Mouse (Mus musculus) stomach, embryonic 16.5 days (tissue): Measurements from ENCODE around the gene Cars2. TPM values are rescaled to one million over a fixed set of nuclear protein-coding genes. Genes with fewer than 3 reads are reported as not detected.

ENCODE experiments used
- ATAC-seq: fragments of 200-750 bp; cut with Nextera tagmentation; 2 replicates; pipeline ENCODE4 v1.8.0; 2017; ENCODE audit warnings: moderate number of reproducible peaks, moderate TSS enrichment; ENCODE audit not compliant: insufficient read depth, low FRiP score
- H3K27ac ChIP-seq: fragments of 300-500 bp; sonication (generic); 2 replicates; pipeline ENCODE4 v1.5.1; 2014; ENCODE audit warnings: low read length
- H3K27me3 ChIP-seq: fragments of 300-500 bp; sonication (generic); 2 replicates; pipeline ENCODE4 v1.6.1; 2014; ENCODE audit warnings: low read length, control low read depth, mixed read lengths; ENCODE audit not compliant: control insufficient read depth, insufficient read depth
- H3K36me3 ChIP-seq: fragments of 300-500 bp; sonication (generic); 2 replicates; pipeline ENCODE4 v1.6.1; 2014; ENCODE audit warnings: low read length; ENCODE audit not compliant: control insufficient read depth, insufficient read depth
- H3K4me1 ChIP-seq: fragments of 300-500 bp; sonication (generic); 2 replicates; pipeline ENCODE4 v1.6.1; 2014; ENCODE audit warnings: low read length, control low read depth, mixed read lengths; ENCODE audit not compliant: control insufficient read depth, insufficient read depth
- H3K4me2 ChIP-seq: fragments of 300-500 bp; sonication (generic); 2 replicates; pipeline ENCODE4 v1.6.1; 2014; ENCODE audit warnings: low read depth, low read length, mixed read lengths
- H3K4me3 ChIP-seq: fragments of 300-500 bp; sonication (generic); replicated peaks from 2 replicates; pipeline ENCODE4 v1.5.1; 2014; ENCODE audit warnings: mild to moderate bottlenecking, low read length
- H3K9ac ChIP-seq: fragments of 300-500 bp; sonication (generic); 2 replicates; pipeline ENCODE4 v1.6.1; 2014; ENCODE audit warnings: low read length
- H3K9me3 ChIP-seq: fragments of 300-500 bp; sonication (generic); replicated peaks from 2 replicates; pipeline ENCODE4 v1.6.1; 2016; ENCODE audit warnings: low read length, control low read depth; ENCODE audit not compliant: control insufficient read depth
- WGBS: fragments of 180-500 bp; shearing (Covaris S2); extraction: QIAGEN DNeasy Blood & Tissue Kit; methylation state at CpG from one replicate; pipeline ENCODE4 v1.1.7; 2014; 5-methylcytosine and 5-hydroxymethylcytosine counted together
- polyA plus RNA-seq: library from polyadenylated mRNA; unstranded; fragments of >200 nt; fragmentation: Nextera tagmentation; extraction: Ambion mirVana; gene quantifications from 2 replicates; pipeline ENCODE4 v1.2.1, GENCODE M21; 2015

Cars2 gene
- polyA plus RNA-seq, 1 experiment from 2014 or later = 26.9 TPM

DNA sequence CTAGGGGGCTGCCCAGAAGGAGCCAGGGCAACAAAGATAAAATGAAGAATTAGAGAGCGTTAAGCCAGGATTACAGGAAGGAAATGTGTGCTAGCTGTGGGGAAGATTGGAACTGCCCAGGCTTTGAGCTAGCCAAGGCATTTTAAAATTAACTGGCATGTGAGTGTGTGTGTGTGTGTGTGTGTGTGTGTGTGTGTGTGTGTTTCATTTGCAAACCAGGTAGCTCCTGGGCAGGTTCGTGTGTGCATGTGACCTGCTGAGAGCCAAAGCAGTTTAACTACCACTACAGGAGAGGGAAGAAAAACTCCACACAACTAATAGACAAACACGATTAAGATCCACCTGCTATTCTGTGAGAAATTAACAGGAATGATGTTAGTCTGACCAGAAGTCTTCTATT is 27.3 kb downstream of the Cars2 start:
- no peak for ATAC-seq
- no peak overlapping the region for H3K9ac ChIP-seq
- H3K4me1 ChIP-seq = no peaks in the 10 kb centered on the region
- H3K27me3 ChIP-seq = no peaks in the 10 kb centered on the region
- no peak overlapping the region for H3K27ac ChIP-seq
- WGBS = 75% methylated on average over 3 of the region's 3 CpGs
- no peaks in the 10 kb centered on the region for H3K9me3 ChIP-seq
- 0 out of 2 replicates have a peak, but pooled peaks cover 3% of the 10 kb centered on the region for H3K36me3 ChIP-seq
- H3K4me3 ChIP-seq = no peak overlapping the region
- H3K4me2 ChIP-seq = no peak overlapping the region

DNA sequence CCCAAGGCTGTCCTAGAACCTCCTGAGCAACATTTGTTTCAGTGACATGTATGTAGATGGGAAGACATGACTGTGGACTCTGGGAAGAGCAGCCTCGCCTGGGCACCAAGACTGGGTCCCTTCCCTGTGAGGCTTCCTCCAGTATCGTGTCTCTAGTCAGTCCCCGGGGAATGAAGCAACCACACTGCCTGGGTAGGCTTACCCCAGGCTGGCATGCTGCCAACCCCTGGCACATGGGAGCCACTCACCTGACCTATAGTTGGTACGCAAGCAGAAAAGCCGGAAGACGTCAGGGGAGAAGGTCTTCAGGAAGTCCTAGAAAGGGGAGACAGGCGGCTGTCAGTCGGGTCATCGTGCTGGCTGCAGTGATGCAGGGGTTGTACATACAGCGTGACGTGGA is 31.9 kb downstream of the Cars2 start:
- Histone ChIP-seq H3K4me1 (no peaks in the 10 kb centered on the region), H3K9ac (no peak overlapping the region), H3K27me3 (no peaks in the 10 kb centered on the region), H3K4me3 (no peak overlapping the region), H3K9me3 (no peaks in the 10 kb centered on the region), H3K27ac (no peak overlapping the region), H3K36me3 (0 out of 2 replicates have a peak, but pooled peaks cover 8% of the 10 kb centered on the region), H3K4me2 (no peak overlapping the region)
- no peak for ATAC-seq
- 85% methylated on average over 11 of the region's 11 CpGs for WGBS

DNA sequence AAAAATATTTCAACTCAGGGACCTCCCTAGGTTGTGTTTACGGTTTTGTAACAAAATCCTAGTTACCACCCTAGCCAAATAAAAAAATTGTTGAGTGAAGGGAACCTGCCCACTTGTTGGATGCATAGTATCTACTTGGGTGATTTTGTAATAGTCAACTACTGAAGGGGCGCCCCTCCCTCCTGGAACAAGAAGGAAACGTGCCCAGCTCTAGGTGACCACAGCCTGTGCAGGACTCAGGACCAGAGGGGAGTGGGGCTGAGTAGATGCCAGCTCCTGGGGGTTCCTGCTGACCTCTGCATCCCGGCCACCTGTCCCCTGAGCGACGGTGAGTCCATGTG is 32.6 kb downstream of the Cars2 start:
- Histone ChIP-seq H3K36me3 (0 out of 2 replicates have a peak, but pooled peaks cover 8% of the 10 kb centered on the region), H3K27me3 (no peaks in the 10 kb centered on the region), H3K4me3 (no peak overlapping the region), H3K27ac (no peak overlapping the region), H3K9ac (no peak overlapping the region), H3K9me3 (no peaks in the 10 kb centered on the region), H3K4me2 (no peak overlapping the region), H3K4me1 (no peaks in the 10 kb centered on the region)
- WGBS = 73% methylated on average over 6 of the region's 6 CpGs
- ATAC-seq = no peak

DNA sequence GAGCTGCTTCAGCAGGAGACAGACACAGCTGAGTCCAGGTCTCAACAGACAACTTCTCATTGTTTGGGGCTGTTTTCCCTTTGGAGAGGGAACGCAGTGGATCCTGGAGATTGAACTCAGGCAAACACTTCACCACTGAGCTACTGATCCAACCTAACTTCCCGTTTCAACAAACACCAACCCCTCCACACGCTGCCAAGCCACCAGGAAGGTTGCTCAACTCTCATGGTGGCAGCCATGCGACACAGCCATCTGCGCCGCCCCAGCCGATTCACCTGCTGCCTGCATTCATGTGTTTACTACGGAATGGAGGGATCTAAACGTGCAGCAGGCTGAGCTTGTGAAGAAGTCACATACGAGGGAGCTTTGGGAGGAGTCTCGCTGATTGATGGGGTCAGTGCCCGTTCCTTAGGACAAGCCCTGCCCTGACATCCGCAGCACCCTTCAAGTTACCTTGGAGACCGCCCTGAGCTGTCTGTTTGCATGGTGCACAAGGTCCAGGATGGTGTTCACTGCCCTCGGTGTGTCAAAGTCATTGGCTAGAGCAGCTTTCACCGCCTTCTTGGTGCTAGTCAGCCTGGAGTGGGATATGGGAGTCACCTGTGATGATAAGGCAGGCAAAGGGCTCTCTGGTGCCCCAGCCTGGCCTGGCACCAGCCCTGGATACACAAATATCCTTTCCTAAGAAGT is 33.1 kb downstream of the Cars2 start:
- WGBS = 70% methylated on average over 16 of the region's 16 CpGs
- Histone ChIP-seq H3K4me3 (no peak overlapping the region), H3K4me1 (no peaks in the 10 kb centered on the region), H3K9ac (no peak overlapping the region), H3K4me2 (no peak overlapping the region), H3K27ac (no peak overlapping the region), H3K36me3 (peaks cover 11% of the 10 kb centered on the region; the same call in 1 of the 2 replicates), H3K27me3 (no peaks in the 10 kb centered on the region), H3K9me3 (no peaks in the 10 kb centered on the region)
- no peak for ATAC-seq

DNA sequence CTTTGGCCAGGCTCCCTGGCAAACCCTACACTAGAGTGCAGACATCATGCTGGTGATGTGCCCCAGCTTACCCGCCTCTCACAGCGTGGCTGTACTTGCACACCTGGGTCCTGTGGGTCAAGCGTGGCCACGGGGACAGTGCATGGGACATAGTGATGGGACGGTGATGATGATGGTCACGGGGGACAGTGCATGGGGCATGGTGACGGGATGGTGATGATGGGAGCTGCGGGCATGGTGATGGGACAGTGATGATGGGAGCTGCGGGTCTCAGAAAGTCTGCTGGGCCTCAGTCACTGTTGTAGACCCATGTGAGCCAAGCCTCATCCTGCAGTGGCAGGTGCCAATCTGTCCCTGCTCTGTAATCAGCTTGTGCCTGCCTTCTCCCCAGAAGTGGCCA is 34.3 kb downstream of the Cars2 start:
- 94% methylated on average over 9 of the region's 9 CpGs for WGBS
- peaks cover 19% of the 10 kb centered on the region; the same call in 1 of the 2 replicates for H3K36me3 ChIP-seq
- no peak overlapping the region for H3K27ac ChIP-seq
- no peaks in the 10 kb centered on the region for H3K27me3 ChIP-seq
- H3K9ac ChIP-seq = no peak overlapping the region
- no peaks in the 10 kb centered on the region for H3K9me3 ChIP-seq
- H3K4me2 ChIP-seq = no peak overlapping the region
- H3K4me3 ChIP-seq = no peak overlapping the region
- ATAC-seq = no peak
- H3K4me1 ChIP-seq = no peaks in the 10 kb centered on the region

DNA sequence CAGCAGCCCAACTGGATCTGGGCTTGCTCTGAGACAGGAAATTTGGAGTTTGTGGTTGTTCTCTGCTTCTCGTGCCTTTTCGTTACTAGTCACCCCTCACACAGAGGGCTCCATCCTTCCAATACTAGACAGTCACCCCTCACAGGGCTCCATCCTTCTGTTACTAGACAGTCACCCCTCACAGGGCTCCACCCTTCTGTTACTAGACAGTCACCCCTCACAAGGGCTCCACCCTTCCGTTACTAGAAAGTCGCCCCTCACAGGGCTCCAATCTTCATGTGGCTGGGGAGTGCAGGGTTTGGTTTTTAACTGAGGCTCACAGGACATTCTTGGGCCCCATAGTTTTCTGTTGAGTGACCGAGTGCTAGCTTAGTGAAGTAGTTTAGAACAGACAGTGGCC is 37.3 kb downstream of the Cars2 start:
- 86% methylated on average over 5 of the region's 5 CpGs for WGBS
- Histone ChIP-seq H3K27me3 (no peaks in the 10 kb centered on the region), H3K4me2 (no peak overlapping the region), H3K27ac (no peak overlapping the region), H3K4me1 (no peaks in the 10 kb centered on the region), H3K9me3 (no peaks in the 10 kb centered on the region), H3K4me3 (no peak overlapping the region), H3K9ac (no peak overlapping the region), H3K36me3 (peaks cover 28% of the 10 kb centered on the region)
- ATAC-seq = no peak

DNA sequence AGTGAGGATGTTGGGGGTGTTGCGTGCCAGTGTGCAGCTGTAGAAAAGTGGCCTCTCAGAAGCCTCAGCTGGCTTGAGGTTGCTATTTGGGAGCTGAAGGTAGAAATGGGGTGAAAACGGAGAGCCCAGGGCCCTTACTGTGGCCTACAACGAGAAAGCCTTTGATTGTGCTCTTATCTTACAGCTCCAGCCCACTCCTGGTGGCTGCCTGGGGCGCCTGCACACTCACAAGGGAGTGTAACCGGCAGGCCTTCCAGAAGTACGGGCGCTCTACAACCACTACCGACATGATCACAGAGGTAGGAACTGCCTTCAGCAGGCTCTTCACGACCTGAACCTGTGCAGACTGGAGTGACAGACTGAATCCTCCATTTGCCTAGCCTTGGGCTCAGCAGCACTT is 37.9 kb downstream of the Cars2 start:
- Histone ChIP-seq H3K4me2 (no peak overlapping the region), H3K4me1 (no peaks in the 10 kb centered on the region), H3K27ac (no peak overlapping the region), H3K27me3 (no peaks in the 10 kb centered on the region), H3K36me3 (peaks cover 29% of the 10 kb centered on the region), H3K9me3 (no peaks in the 10 kb centered on the region), H3K4me3 (no peak overlapping the region), H3K9ac (no peak overlapping the region)
- no peak for ATAC-seq
- WGBS = 86% methylated on average over 9 of the region's 9 CpGs

DNA sequence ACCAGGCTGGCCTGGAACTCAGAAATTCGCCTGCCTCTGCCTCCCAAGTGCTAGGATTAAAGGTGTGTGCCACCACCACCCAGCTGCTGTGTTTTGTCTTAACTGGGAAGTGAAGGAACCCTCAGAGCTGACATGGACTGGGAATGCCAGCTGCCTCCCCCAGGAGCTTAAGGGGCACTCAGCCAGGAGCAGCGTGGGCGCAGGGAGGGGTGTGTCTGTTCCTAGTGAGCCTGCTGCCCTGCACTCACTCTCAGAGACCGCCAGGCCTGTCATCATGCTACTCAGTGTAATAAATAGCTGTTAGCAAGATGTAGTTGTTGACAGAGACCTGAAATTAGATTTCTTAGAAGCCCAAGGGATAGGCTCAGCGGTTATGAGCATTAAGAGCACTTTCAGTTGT is 39.6 kb downstream of the Cars2 start:
- Histone ChIP-seq H3K36me3 (peaks cover 30% of the 10 kb centered on the region), H3K27ac (no peak overlapping the region), H3K9ac (no peak overlapping the region), H3K27me3 (no peaks in the 10 kb centered on the region), H3K9me3 (no peaks in the 10 kb centered on the region), H3K4me2 (no peak overlapping the region), H3K4me3 (no peak overlapping the region), H3K4me1 (no peaks in the 10 kb centered on the region)
- WGBS = 90% methylated on average over 5 of the region's 5 CpGs
- ATAC-seq = no peak

DNA sequence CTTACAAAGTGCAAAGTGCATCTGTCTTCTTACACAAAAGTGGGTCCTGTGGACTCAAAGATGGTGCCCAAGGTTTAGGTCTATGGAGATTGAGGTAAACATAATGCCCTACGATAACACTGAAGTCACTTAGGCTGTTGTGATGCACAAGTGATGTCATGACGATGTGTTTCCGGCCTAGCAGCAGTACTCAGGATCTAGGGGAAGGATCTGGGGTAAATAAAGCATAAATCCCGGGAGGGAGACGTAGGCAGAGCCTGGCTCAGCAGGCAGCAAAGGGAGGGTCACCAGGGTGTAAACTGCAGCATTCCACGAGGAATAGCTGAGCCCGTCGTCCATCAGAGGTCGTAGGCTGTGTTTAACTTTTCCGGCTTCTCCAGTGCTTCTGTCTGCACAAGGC is 41.7 kb downstream of the Cars2 start:
- H3K4me1 ChIP-seq = no peaks in the 10 kb centered on the region
- no peak for ATAC-seq
- H3K9ac ChIP-seq = no peak overlapping the region
- no peak overlapping the region for H3K4me3 ChIP-seq
- H3K36me3 ChIP-seq = peaks cover 39% of the 10 kb centered on the region
- H3K9me3 ChIP-seq = no peaks in the 10 kb centered on the region
- WGBS = 71% methylated on average over 10 of the region's 10 CpGs
- no peak overlapping the region for H3K4me2 ChIP-seq
- no peak overlapping the region for H3K27ac ChIP-seq
- no peaks in the 10 kb centered on the region for H3K27me3 ChIP-seq
